Mouse (Mus musculus): Measurements from ENCODE around the gene Plekhb2.

The Plekhb2 gene

GRCm38 (mm10) chr1:34849745-34850342, at the start of gene Plekhb2:
Gene Plekhb2, plus strand, starts transcription at chr1:34849976.
- DNase-seq (ENCODE audit: low read depth): peak; percentile 60

DNA sequence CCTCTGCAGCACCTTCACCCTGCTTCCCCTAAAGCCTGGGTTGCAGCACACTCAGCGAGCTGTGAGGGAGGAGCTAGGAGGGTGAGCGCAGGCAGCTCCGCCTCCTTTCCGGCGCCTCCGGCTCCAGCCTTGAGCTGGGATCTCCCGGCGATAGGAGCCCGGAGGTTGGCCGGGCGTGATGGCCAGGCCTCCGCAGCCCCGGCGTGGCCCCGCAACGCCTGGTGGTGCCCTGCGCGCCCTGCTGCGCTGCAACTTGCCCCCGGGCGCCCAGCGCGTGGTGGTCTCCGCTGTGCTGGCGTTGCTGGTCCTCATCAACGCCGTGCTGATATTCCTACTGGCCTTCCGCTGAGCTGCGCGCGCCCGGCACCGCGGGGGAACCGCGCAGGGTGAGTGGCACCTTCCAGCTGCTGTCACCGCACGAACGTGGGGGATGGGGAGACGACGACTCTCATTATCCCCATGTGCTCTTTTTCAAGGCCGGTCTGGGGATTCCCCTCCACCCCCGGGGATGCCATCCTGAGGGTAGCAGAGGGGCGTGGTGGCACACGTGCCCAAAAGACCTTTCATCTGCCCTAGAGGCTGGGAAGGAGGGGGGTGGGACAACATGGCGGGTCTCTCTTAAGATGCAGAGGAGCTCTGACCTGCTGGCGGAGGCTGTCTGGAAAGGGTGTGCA, 48.0 kb upstream of the Plekhb2 start:
- peak; percentile 53 for DNase-seq (ENCODE audit: low read depth)

GRCm38 (mm10) chr1:34802290-34802642, 47.5 kb upstream of the Plekhb2 start:
- peak; percentile 37 for DNase-seq (ENCODE audit: low read depth)

DNA sequence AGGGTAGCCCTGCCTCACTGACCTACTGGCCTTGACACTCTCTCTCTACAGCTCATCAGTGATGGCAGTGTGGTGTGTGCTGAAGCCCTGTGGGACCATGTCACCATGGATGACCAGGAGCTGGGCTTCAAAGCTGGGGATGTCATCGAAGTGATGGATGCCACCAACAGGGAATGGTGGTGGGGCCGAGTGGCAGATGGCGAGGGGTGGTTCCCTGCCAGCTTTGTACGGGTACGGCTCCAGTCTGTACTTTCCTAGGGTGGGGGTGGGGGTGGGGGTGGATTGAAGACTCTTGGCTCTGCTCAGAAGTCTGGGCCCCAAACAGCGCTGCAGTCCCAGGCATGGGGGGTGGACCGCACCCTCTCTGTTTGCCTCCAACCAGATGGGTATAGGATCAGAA, 44.9 kb upstream of the Plekhb2 start:
- no peak for DNase-seq (ENCODE audit: low read depth)

DNA sequence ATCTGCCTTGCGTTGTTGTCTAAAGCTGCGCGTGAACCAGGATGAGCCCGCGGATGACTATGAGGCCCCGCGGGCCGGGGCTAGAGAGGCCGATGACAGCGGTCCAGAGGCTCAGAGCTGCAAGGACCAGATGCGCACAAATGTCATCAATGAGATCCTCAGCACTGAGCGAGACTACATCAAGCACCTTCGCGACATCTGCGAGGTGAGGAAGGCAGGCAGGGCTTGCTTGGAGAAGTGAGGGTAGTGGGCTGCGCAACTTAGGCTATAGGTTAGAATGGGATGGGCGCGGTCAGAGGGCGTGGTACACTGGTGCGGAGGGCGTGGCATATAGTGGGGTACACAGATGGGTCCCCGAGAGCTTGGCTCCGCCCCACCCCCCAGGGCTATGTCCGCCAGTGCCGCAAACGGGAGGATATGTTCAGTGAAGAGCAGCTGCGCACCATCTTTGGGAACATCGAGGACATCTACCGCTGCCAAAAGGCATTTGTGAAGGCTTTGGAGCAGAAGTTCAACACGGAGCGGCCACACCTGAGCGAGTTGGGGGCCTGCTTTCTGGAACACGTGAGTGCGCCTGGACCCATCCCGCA, 43.8 kb upstream of the Plekhb2 start:
- DNase-seq (ENCODE audit: low read depth): no peak

DNA sequence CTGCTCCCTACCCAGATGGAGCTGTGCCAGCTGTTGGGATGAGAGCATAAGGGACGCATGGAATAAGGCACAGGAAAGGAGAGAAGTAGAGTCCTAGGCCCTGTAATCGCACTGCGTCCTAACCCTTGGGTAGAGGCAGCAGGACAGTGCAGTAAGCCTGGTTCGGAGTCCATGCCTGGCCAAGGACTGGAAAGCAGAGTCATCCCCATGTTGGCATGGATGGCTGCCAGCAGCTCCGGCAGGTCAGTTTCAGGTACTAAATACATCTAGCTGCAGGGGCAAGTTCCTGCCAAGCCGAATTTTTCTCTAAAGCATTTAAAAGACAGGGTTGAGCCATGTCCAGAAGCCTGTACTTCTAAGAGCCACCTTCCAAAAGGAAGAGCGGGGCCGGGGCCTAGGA, 41.3 kb upstream of the Plekhb2 start:
- no peak for DNase-seq (ENCODE audit: low read depth)

GRCm38 (mm10) chr1:34810293-34810692, 39.5 kb upstream of the Plekhb2 start:
- no peak for DNase-seq (ENCODE audit: low read depth)

GRCm38 (mm10) chr1:34811035-34811434, 38.7 kb upstream of the Plekhb2 start:
- DNase-seq (ENCODE audit: low read depth): no peak

- DNase-seq (ENCODE audit: low read depth): no peak
These were observed 38.2 kb upstream of the Plekhb2 start for GRCm38 (mm10) chr1:34811581-34811980.

- DNase-seq (ENCODE audit: low read depth): no peak
These were observed 37.1 kb upstream of the Plekhb2 start for GRCm38 (mm10) chr1:34812407-34813247.

DNA sequence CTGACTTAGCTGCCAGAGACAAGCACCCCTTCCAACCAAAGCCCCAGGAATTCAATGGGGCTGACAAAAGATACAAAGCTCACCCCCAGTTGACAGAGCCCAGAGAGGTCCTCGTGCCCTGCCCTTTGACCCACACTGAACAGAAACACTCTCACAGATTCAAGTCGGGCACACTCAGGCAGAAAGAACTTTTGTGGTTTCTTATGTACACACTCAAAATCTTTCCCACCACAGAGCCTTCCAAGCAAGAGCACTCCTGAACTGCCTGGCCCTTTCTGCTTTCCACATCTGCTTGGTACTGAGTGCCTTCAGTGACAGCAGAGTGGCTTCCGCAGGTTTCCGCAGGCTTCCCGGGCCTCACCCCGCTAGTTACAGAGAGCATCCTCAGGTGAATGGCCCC, 33.9 kb upstream of the Plekhb2 start:
- no peak for DNase-seq (ENCODE audit: low read depth)

- no peak for DNase-seq (ENCODE audit: low read depth)
These were observed 30.4 kb upstream of the Plekhb2 start for GRCm38 (mm10) chr1:34819225-34819910.

DNA sequence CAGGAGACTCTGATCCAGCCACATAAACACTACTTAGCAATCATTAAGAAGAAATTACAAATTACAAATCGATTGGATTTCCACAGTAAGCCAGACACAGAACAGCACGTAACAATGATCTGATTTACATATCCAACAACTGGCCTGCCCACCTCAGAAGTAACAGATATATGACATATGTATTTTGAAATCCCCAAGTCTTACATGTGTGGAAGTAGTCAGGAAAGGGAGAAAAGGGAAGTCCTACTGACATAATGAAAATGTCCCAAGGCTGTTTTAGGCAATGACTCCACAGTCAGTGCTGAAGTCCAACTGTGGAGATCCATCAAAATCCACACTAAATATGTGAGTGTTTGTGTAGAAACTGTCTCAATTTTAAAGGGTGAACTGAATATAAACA, 28.4 kb upstream of the Plekhb2 start:
- DNase-seq (ENCODE audit: low read depth): no peak

DNA sequence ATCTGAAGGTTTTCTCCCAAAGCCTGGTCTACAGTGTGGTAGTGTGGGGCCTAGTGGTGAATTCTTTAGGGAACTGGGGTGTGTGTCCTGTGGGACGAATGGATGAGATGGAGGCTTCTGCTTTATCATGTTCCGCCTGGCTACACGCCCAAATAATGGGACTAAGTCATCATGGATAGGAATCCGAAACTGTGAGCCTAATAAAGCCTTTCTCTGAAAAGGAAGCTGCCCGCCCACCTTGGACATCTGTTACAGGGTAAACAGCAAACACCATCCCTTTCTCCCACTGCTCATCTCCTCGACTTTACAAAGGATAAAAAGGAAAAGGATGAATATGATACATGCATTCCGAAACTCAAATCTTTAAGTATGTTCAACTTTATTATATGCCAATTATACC, 27.8 kb upstream of the Plekhb2 start:
- DNase-seq (ENCODE audit: low read depth): no peak

- DNase-seq (ENCODE audit: low read depth): no peak
These were observed 27.0 kb upstream of the Plekhb2 start for GRCm38 (mm10) chr1:34822746-34823145.

- no peak for DNase-seq (ENCODE audit: low read depth)
These were observed 26.4 kb upstream of the Plekhb2 start for GRCm38 (mm10) chr1:34823353-34823752.

DNA sequence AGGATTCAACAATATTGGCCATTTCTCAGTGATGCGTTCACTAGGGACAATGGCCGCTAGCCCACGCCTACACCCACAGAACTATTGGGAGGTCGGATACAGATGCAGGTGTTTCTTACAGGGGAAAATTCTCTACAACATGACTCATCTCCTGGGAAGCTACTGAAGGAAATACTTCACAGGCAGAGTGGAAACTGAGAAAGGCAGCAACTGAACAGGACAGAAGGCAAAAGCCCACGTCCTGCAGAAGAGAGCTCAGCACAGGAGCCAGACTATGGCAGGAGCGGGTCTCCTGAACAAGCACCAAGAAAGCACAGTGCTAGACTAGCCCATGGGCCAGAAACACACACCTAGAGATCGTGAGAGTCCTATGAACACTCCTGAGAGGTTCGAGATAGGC, 25.6 kb upstream of the Plekhb2 start:
- DNase-seq (ENCODE audit: low read depth): no peak

DNA sequence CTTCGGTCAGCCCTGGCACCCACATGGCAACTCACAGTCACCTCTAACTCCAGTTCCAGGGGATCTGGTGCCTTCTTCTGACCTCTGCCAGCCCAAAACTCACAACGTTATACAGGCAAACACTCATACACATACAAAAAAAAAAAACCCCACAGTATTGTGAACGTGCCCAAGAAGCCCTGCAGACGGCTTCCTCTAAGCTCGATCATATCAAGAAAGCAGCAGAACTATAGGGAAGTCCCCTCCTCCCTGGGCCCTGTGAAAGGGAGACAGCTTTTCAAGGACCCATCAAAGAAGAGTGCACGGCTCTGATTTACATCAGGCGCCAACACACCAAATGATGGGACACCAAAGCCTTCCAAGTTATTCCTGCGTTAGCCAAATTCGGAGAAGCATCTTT, 23.9 kb upstream of the Plekhb2 start:
- no peak for DNase-seq (ENCODE audit: low read depth)

DNA sequence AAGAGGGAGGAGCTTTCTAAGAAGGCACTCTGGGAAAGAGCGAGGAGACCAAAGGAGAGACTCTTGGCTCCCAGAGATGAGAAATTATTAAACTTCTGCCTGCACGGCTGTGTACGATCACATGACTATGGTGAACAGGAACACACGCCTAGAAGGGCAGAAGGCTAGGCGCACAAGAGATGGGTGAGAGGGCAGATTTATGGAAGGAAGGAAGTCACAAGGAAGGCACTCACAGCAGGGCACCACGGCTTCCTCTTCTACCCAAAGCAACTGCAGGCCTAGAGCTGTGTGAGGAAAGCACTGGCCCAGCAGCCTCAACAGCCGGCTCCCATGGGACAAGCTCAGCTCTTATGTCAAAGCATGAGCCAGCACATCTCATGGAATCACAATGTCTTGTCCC, 21.9 kb upstream of the Plekhb2 start:
- no peak for DNase-seq (ENCODE audit: low read depth)

GRCm38 (mm10) chr1:34828528-34829294, 21.1 kb upstream of the Plekhb2 start:
- DNase-seq (ENCODE audit: low read depth): no peak

- no peak for DNase-seq (ENCODE audit: low read depth)
These were observed 18.8 kb upstream of the Plekhb2 start for GRCm38 (mm10) chr1:34830934-34831333.
